Mouse (Mus musculus): ENCODE data around the gene Dlgap4.

GRCm38 (mm10) chr2:156756937-156757336, 143.4 kb downstream of the Dlgap4 start:
- no peak for TF ChIP-seq EP300 (IDR thresholded peaks at IDR 0.05; ENCODE audit: low read length)
- TF ChIP-seq CTCF (conservative IDR thresholded peaks at IDR 0.05 in 1 of 2, IDR thresholded peaks at IDR 0.05 in 1 of 2; ENCODE audit: low read depth in 2 of 2, low read length in 2 of 2) = no peak
